Mouse (Mus musculus): Measurements from ENCODE around the gene Ano6.

DNA sequence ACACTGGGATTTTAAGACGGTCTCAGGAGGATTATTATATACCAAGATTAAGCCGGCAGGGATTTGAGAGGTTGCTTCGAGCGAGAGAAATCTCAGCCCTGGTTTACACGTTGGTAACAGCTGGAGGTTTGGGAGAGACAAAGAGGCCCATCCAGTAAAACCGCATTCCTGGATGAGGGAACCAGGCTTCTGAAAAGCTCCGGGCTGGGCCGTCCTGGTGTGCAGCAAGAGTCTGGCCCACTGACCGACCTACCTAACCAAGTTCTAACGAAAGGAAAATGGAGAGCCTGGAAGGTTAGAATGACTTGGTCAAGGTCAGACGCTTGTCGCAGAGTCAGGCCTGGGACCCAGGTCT, 39.5 kb downstream of the Ano6 start:
- no peak for TF ChIP-seq TAL1 (conservative IDR thresholded peaks at IDR 0.05; ENCODE audit: low read depth, low read length)
- TF ChIP-seq CTCF (IDR thresholded peaks at IDR 0.05; ENCODE audit: low read depth, low read length): no peak
- no peak for TF ChIP-seq GATA2 (IDR thresholded peaks at IDR 0.05; ENCODE audit: borderline replicate concordance, low read depth, low read length)
- no peak for TF ChIP-seq GATA1 (IDR thresholded peaks at IDR 0.05; ENCODE audit: borderline replicate concordance, low read length)
